Mouse (Mus musculus) splenic B cell, adult 2 months (primary cell): ENCODE measurements around the gene Fam180a.

Source experiments
- DNase-seq: peaks from one replicate; pipeline ENCODE4 v3.0.0-alpha.2; 2011; ENCODE audit warnings: low read depth, low spot score
- H3K27me3 ChIP-seq: 2 replicates; pipeline ENCODE4 v1.6.1; 2012; ENCODE audit warnings: mild to moderate bottlenecking, low read length, moderate library complexity, mixed read lengths; ENCODE audit not compliant: control insufficient read depth, poor library complexity, insufficient read depth, severe bottlenecking
- H3K36me3 ChIP-seq: 2 replicates; pipeline ENCODE4 v1.6.1; 2012; ENCODE audit warnings: mild to moderate bottlenecking, low read length, moderate library complexity, mixed read lengths; ENCODE audit not compliant: control insufficient read depth, poor library complexity, insufficient read depth, severe bottlenecking

Fam180a gene

DNA sequence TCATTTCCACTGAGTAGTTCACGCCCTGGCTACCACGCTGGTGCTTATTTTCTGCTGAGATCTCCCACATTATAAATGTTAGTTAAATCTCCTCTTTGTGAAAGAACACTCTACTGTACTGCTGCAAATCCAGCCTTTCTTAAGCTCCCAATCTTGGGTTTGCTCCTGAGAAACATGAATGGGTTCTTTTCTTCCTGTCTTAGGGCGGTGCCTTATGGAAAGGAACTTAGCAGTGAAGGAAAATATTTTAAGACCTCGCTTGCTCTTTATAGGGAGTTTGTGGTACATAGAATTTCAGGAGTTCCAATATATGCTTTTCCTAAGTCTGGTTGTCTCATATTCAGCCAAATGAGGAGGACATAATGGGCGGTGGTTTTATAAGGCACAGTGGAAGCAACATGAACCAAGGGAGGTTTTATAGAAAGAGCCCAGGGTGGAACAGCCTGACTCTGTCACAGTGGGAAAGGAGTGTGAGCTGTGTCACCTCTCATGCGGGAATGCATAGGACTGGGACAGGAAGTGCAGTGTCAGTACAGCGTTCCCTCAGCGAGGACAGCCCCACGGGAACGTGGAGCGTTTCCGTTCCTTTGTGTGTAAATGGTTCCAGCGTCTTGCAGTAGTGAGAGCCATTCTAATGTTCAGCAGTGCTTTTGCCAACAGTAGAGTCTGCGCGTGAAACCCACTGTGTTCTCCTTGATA is 60.2 kb downstream of the Fam180a start:
- no peak for DNase-seq
- Histone ChIP-seq H3K36me3 (peaks cover 12% of the 10 kb centered on the region), H3K27me3 (no peaks in the 10 kb centered on the region)
